Mouse (Mus musculus): ENCODE results near the gene Apoc2. TPM values are rescaled to one million over a fixed set of nuclear protein-coding genes. Genes with fewer than 3 reads are reported as not detected.
A peak's percentile ranks its signal among the peaks of the same experiment; 100 is the strongest.

The Apoc2 gene
- polyA plus RNA-seq, 1 experiment from 2014 or later = 1.7 TPM

DNA sequence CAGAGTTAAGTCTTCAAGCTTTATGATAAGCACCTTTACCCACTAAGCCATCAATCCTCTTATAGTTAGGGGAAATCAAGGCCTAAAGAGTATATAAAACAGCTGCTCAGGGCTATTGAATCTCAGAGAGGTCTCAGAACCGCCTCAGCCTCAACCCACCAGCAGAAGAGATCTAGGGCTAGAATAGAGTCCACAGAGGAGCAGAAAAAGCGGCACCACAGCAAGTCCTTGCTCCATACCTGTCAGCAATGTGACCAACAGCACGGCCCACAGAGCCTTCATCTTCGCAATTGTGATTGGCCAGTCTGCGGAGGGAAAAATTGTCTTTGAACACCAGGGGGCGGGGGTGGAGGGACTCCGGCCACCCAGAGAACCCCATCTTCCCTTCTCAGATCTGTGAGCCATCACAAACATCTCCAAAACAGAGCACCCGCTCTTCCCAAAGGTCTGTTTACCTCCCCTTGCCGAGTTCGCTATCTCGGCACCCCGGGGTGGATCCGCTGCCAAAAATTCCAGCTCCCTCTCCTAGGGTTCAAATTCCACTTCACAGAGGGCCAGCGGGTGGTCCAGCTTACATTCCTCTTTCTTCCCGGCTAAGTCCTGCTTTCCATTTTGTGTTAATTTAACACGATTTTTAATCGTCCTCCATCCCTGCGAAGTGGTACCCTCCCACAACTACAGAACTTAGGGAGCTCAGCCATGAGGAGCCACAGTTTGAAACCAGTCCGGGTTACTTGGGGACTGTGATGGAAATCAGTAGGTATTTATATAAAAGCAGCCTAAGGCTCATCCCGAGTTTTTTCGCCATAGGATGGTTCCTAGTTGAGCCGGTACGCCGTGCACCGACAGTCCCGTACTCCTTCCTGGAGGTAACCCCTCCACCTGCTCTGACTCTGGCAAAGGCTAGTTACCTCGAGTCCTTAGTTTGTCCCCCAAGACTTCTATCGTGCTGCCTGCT is 20.5 kb upstream of the Apoc2 start:
- Histone ChIP-seq H3K4me3 (peak overlapping the region; percentile 23), H3K27ac (no peak overlapping the region), H3K9ac (0 out of 2 replicates have a peak overlapping the region, but pooled peaks have one; percentile 47), H3K4me2 (replicated peaks) (peak overlapping the region; percentile 63), H3K4me1 (peaks cover 17% of the 10 kb centered on the region), H3K27me3 (replicated peaks) (no peaks in the 10 kb centered on the region), H3K9me3 (peaks cover 9% of the 10 kb centered on the region; the same call in 1 of the 2 replicates), H3K36me3 (peaks cover 25% of the 10 kb centered on the region)
- 3% methylated on average over 28 of the region's 28 CpGs for WGBS
- no peak for ATAC-seq (ENCODE audit: low FRiP score, low read depth)

DNA sequence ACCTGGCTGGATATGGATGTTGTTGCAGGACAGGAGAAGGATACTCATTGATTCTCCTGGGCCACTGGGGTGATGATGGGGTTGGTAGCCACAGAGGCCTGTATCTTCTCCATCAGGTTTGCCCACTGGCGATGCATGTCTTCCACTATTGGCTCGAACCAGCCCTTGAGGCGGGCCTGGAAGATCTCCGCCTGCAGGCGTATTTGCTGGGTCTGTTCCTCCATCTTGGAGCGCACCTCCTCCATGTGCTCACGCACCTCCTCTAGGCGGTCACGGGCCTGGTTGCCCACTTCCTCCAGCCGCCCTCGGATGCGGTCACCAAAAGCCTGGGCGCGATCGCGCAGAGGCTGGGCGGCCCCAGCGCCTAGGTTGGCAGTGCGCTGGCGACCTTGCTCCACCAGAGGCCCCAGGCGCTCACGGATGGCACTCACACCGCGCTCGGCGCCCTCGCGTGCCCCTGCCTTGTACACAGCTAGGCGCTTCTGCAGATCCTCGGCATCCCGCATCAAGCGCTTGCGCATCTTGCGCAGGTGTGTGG is 18.7 kb upstream of the Apoc2 start:
- Histone ChIP-seq H3K4me1 (peaks cover 20% of the 10 kb centered on the region), H3K9ac (no peak overlapping the region), H3K36me3 (peaks cover 7% of the 10 kb centered on the region), H3K4me3 (no peak overlapping the region), H3K4me2 (replicated peaks) (no peak overlapping the region), H3K9me3 (peaks cover 9% of the 10 kb centered on the region; the same call in 1 of the 2 replicates), H3K27ac (no peak overlapping the region), H3K27me3 (replicated peaks) (no peaks in the 10 kb centered on the region)
- WGBS = 95% methylated on average over 34 of the region's 34 CpGs
- ATAC-seq (ENCODE audit: low FRiP score, low read depth) = no peak

DNA sequence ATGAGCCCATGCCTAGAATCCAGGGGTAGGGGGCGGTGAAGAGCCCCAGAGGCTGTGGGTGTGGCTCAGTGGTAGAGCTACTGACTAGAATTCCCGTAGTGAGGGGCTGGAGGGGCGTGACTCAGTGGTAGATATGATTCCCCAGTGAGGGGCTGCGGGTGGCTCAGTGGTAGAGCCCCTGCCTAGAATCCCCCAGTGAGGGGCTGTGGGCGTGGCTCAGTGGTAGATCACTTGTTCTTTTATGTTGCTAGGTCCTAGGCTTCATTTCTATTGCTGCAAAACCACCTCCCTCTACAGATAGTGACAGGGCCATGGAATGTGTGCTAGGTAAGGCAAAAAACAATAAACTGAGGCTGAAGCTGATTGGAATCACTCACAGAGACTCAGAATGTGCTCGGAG is 18.1 kb upstream of the Apoc2 start:
- Histone ChIP-seq H3K9ac (no peak overlapping the region), H3K4me3 (no peak overlapping the region), H3K4me1 (peaks cover 20% of the 10 kb centered on the region), H3K36me3 (peaks cover 6% of the 10 kb centered on the region), H3K4me2 (replicated peaks) (no peak overlapping the region), H3K9me3 (peaks cover 9% of the 10 kb centered on the region; the same call in 1 of the 2 replicates), H3K27ac (no peak overlapping the region), H3K27me3 (replicated peaks) (no peaks in the 10 kb centered on the region)
- 88% methylated on average over 6 of the region's 6 CpGs for WGBS
- no peak for ATAC-seq (ENCODE audit: low FRiP score, low read depth)

DNA sequence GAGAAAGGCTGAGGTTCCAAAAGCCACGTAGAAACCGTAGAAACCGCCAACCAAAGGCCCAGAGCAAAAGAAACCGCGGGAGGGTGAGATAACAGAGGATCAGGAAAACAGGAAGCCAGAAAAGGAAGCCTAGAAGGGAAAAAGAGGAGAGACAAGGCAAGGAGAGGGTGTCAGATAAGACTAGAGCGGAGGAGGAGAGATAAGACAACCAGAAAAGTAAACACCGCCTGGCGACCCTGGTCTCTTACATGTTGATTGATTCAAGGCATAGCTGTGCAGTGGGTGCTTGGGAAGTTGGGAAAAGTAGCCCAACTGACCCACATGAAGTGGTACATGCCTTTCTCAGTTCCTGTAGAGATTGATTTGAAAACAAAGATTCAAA is 17.5 kb upstream of the Apoc2 start:
- ATAC-seq (ENCODE audit: low FRiP score, low read depth) = no peak
- peaks cover 9% of the 10 kb centered on the region; the same call in 1 of the 2 replicates for H3K9me3 ChIP-seq
- no peak overlapping the region for H3K9ac ChIP-seq
- no peak overlapping the region for H3K4me2 ChIP-seq (replicated peaks)
- no peak overlapping the region for H3K27ac ChIP-seq
- peaks cover 20% of the 10 kb centered on the region for H3K4me1 ChIP-seq
- no peak overlapping the region for H3K4me3 ChIP-seq
- H3K36me3 ChIP-seq = peaks cover 6% of the 10 kb centered on the region
- 67% methylated on average over 8 of the region's 8 CpGs for WGBS
- H3K27me3 ChIP-seq (replicated peaks) = no peaks in the 10 kb centered on the region

DNA sequence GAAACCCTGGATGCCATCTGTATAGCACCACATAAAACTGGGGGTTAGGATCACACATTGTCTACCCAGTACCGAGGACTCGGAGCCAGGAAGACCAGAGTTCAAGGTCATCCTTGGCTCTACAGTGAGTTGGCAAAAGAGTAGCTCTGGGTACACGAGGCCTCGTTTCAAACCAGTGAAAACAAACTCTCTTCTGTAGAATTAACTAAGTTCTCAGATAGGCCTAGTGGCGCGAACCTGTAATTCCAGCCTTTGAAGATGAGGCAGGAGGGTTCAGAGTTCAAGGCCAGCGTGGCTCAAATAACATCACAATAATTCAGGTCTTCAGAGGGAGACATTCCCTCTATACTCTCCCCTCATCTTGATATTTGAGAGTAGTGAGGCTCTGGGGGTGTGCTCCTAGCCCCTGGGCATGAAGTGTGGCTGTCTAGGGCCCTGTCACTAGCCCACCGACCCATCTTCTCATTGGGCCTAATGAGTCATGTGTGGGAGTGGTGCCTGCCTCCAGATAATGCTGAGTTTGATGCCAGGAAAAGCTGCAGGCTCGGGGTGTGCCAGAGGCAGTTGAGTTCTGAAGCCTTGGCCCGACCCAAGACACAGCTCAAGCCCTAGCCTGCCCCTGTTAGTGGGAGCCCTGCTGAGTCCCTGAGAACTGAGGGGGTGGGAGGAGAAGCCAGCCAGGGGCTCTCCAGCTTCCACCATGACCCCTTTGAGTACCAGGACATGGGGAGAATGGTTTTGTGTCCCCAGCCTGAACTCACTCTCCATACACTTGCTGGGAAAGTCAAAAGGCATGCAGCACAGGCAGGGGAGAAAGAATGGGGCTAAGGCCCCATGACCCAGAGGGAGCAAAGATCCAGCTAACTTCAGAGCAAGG is 16.8 kb upstream of the Apoc2 start:
- peaks cover 20% of the 10 kb centered on the region for H3K4me1 ChIP-seq
- ATAC-seq (ENCODE audit: low FRiP score, low read depth) = no peak
- H3K27ac ChIP-seq = no peak overlapping the region
- WGBS = 86% methylated on average over 10 of the region's 10 CpGs
- no peaks in the 10 kb centered on the region for H3K27me3 ChIP-seq (replicated peaks)
- H3K4me2 ChIP-seq (replicated peaks) = no peak overlapping the region
- peaks cover 6% of the 10 kb centered on the region for H3K36me3 ChIP-seq
- H3K9me3 ChIP-seq = peaks cover 9% of the 10 kb centered on the region; the same call in 1 of the 2 replicates
- H3K9ac ChIP-seq = no peak overlapping the region
- H3K4me3 ChIP-seq = no peak overlapping the region

DNA sequence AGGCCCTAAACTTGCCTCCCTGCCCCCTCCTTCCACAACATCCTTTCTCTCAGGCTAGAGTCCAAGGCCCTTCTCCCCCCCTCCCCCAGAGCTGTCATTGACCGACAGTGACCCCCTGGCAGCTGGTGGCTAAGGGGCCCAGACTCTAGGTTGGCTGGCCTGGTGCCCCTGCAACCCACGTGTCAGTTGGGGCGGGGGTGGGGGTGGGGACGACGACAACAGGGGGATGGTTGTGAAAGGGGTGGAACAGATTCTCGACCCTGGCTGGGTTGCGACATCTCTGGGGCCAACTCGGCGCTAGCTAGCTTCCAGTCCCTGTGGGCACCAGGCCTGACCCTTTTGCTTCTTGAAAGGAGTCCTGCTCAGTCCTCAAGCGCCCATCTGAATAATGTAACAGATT is 15.7 kb upstream of the Apoc2 start:
- Histone ChIP-seq H3K27me3 (replicated peaks) (no peaks in the 10 kb centered on the region), H3K9me3 (peaks cover 9% of the 10 kb centered on the region; the same call in 1 of the 2 replicates), H3K27ac (no peak overlapping the region), H3K4me1 (peaks cover 8% of the 10 kb centered on the region), H3K36me3 (peaks cover 6% of the 10 kb centered on the region), H3K4me3 (no peak overlapping the region), H3K4me2 (replicated peaks) (no peak overlapping the region), H3K9ac (no peak overlapping the region)
- no peak for ATAC-seq (ENCODE audit: low FRiP score, low read depth)
- WGBS = 21% methylated on average over 10 of the region's 10 CpGs

DNA sequence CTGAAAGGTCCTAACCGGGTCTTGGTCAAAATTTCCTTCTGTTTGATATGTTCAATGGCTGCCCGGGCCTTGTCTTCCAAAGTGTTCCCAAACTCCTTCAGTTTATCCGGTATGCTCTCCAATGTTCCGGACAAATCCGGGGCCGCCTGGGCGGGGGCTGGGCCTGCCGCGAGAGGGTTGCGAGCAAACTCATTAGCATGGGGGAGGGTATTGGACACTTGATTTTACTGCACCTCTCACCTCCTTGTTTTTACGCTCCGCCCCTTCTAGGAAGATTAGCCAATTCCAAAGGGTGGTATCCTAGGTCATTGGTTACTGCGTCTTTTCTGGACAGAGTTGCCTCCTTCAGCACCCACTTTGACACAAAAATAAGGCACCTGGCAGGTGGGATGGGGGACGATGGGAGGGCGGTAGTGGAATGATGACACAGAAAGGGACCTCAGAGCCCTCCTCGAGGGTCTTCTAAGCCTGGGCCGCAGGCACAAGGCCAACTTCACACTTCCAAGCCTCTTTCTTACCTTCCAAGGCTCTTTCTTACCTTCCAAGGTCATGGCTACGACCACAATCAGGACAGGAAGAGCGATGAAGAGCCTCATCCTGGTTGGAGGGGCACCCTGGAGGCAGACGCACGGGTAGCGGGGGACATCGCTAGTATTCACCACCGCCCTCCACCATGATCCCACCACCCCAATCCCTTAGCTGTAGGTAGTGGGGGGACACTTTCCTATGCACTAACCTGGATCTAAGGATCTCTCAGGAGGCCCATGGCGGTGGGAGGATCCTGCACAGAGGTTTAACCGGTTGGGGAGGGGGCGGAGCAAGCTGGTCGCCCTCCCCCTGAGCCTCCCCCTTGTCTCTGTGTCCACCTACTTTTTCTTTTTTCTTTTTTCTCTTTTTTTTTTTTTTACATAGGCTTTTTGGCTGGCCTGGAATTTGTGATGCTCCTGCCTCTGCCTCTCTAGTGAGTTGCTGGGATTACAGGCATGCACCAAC is 14.4 kb upstream of the Apoc2 start, which contains the start of gene Apoc1:
Gene Apoc1 (minus strand): TSS at position 788 of the 993 bp plus-strand sequence.
- Histone ChIP-seq H3K9ac (no peak within 1 kb of the TSS), H3K4me1 (peaks cover 7% of the 10 kb centered on the region), H3K9me3 (peaks cover 9% of the 10 kb centered on the region; the same call in 1 of the 2 replicates), H3K27me3 (replicated peaks) (no peaks in the 10 kb centered on the region), H3K4me3 (no peak within 1 kb of the TSS), H3K27ac (no peak within 1 kb of the TSS), H3K4me2 (replicated peaks) (no peak within 1 kb of the TSS), H3K36me3 (peaks cover 6% of the 10 kb centered on the region)
- 46% methylated on average over 28 of the region's 28 CpGs for WGBS
- no peak for ATAC-seq (ENCODE audit: low FRiP score, low read depth)

DNA sequence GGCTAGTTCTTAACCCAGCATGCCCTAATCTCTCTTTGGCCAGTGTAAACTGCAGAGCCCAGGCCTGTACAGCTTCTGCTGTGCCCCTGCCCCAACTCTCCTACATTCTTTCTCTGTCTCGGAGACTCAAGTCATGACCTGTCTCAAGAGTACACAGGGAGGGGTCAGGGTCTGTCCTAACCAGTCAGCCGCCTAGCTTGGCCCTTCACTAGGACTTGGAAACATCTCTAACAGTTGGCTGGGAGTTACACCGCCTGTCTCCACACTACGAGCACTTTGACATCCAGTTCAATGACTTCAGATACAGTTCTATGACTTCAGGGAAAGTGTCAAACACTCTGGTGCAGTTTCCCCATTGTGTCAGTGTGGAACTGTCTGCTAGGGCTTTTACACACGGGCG is 13.7 kb upstream of the Apoc2 start:
- peaks cover 5% of the 10 kb centered on the region; the same call in 1 of the 2 replicates for H3K9me3 ChIP-seq
- H3K9ac ChIP-seq = no peak overlapping the region
- H3K27ac ChIP-seq = no peak overlapping the region
- no peak overlapping the region for H3K4me3 ChIP-seq
- ATAC-seq (ENCODE audit: low FRiP score, low read depth) = no peak
- H3K27me3 ChIP-seq (replicated peaks) = no peaks in the 10 kb centered on the region
- peaks cover 2% of the 10 kb centered on the region for H3K36me3 ChIP-seq
- no peak overlapping the region for H3K4me2 ChIP-seq (replicated peaks)
- 77% methylated on average over 6 of the region's 6 CpGs for whole genome bisulfite sequencing
- H3K4me1 ChIP-seq = peaks cover 7% of the 10 kb centered on the region

DNA sequence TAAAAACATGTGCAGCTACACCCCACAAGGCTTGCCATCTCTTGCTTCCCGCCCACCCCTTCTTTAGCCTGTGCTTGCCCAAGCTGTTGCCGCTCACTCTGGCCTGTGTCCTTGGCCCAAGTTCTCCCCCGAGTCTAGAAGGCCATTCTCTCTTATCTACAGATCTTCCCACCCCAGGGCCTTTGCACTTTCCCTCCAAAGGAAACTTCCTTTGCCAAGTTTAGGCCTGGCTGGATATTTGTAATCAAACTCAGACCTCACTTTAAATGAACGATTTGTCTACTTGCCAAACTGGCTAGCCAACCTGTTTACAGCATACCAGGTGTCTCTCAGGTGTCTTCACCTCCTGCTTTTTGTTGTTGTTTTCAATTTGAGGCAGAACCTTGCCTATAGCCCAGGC is 13.1 kb upstream of the Apoc2 start:
- Histone ChIP-seq H3K9ac (no peak overlapping the region), H3K27ac (no peak overlapping the region), H3K36me3 (no peaks in the 10 kb centered on the region), H3K27me3 (replicated peaks) (no peaks in the 10 kb centered on the region), H3K4me1 (peaks cover 7% of the 10 kb centered on the region), H3K4me3 (no peak overlapping the region), H3K9me3 (no peaks in the 10 kb centered on the region), H3K4me2 (replicated peaks) (no peak overlapping the region)
- 89% methylated on average over 4 of the region's 4 CpGs for WGBS
- no peak for ATAC-seq (ENCODE audit: low FRiP score, low read depth)

DNA sequence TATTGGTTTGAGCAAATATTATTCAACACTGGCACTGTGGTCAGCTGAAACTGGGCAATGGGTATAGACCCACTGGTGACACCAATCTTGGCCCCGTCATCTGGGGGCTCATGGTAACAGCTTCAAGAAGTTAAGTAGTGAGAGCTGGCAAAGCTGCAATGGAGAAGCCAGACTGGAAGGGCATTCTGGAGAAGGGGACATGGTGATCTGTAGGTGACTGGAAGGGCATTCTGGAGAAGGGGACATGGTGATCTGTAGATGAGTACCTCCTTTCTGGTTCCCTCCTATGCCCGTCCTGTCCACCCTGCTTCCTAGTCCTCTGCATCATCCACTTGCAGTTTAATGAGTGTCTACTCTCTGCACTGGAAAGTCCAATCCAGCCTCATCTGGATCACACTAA is 10.9 kb upstream of the Apoc2 start:
- Histone ChIP-seq H3K9me3 (no peaks in the 10 kb centered on the region), H3K27me3 (replicated peaks) (no peaks in the 10 kb centered on the region), H3K4me1 (peaks cover 7% of the 10 kb centered on the region), H3K4me2 (replicated peaks) (no peak overlapping the region), H3K9ac (no peak overlapping the region), H3K27ac (no peak overlapping the region), H3K36me3 (no peaks in the 10 kb centered on the region), H3K4me3 (no peak overlapping the region)
- no peak for ATAC-seq (ENCODE audit: low FRiP score, low read depth)
- 95% methylated on average over 2 of the region's 2 CpGs for WGBS

DNA sequence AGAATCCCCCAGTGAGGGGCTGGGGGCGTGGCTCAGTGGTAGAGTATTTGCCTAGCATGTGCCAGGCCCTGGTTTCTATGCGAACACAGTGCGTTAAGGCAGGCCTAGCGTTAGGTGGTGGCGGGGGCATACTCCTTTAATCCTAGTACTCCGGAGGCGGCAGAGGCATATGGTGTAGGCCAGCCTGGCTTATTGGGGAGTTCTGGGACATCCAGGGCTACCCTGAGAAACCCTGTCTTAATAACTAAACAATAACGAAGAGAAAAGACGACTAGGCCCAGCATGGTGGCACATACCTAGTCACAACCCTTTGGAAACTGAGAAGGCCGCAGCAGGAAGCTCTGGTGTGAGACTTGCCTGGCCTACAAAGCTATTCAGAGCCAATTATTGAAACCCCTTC is 10.4 kb upstream of the Apoc2 start:
- Histone ChIP-seq H3K4me3 (no peak overlapping the region), H3K27ac (no peak overlapping the region), H3K27me3 (replicated peaks) (no peaks in the 10 kb centered on the region), H3K4me1 (peaks cover 1% of the 10 kb centered on the region), H3K36me3 (no peaks in the 10 kb centered on the region), H3K9ac (no peak overlapping the region), H3K4me2 (replicated peaks) (no peak overlapping the region), H3K9me3 (no peaks in the 10 kb centered on the region)
- no peak for ATAC-seq (ENCODE audit: low FRiP score, low read depth)
- 91% methylated on average over 10 of the region's 10 CpGs for WGBS
